Mouse (Mus musculus) thymus, postnatal 0 days (tissue): Measurements from ENCODE around the gene Tsc22d1. TPM values are rescaled to one million over a fixed set of nuclear protein-coding genes. Genes with fewer than 3 reads are reported as not detected.

Source experiments
- DNase-seq: peaks from one replicate; pipeline ENCODE4 v3.0.0-alpha.2; 2015; ENCODE audit warnings: low spot score
- polyA plus RNA-seq: library from polyadenylated mRNA; unstranded; fragments of >200 nt; fragmentation: Nextera tagmentation; extraction: Ambion mirVana; gene quantifications from 2 replicates; pipeline ENCODE4 v1.2.1, GENCODE M21; 2015

Gene Tsc22d1
- polyA plus RNA-seq, 1 experiment from 2014 or later = 320 TPM

- DNase-seq = no peak
Observed at GRCm38 (mm10) chr14:76442160-76442559, 27.4 kb downstream of the Tsc22d1 start.

- no peak for DNase-seq
Observed at GRCm38 (mm10) chr14:76448987-76449386, 34.2 kb downstream of the Tsc22d1 start.

DNA sequence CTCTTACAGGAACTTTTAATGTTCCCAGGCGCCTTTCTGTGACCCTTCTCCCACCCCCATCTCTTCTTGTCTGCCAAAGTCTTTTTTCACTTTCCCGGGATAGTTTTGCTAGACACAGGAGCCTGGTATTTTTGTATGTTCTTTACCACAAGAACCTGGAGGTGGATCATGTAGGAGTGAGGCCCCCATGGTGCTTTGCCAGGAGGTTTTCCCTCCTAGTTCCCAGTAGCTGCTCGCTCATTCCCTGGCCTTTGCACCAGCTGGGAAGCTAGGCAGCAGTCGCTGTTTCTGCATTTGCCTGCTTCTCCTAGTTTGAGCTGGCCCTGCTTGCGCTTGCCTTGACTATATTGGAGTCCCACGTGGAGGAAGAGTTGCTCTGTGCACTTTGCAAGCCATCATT is 36.2 kb downstream of the Tsc22d1 start:
- no peak for DNase-seq

DNA sequence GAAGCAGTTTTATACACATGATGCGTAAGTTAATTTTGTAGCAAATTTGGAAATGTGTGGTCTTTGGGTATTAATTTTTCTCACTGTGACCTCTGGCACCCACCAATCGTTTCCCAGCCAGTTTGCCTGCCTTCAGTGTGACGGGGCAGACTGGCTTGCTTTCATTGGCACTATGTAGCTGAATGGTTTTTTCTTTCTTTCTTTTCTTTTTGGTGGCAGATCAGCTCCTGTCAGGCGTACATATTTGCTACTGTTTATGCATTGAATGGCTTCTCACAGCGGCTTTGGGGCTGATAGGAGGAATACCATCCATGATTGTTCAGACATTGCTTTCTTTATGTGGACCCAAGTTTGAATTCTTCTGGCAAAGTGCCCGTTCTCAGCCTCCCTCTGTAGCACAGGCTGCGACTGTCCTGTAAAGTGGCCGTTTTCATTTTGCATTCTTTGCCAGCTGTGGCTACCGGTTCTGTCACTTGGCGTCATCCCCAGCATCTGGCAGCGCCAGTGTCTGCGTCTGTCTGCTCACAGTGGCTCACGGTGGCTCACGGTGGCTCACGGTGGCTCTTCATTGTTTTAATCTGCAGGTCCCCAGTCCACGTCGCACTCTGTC is 38.1 kb downstream of the Tsc22d1 start:
- DNase-seq = no peak

DNA sequence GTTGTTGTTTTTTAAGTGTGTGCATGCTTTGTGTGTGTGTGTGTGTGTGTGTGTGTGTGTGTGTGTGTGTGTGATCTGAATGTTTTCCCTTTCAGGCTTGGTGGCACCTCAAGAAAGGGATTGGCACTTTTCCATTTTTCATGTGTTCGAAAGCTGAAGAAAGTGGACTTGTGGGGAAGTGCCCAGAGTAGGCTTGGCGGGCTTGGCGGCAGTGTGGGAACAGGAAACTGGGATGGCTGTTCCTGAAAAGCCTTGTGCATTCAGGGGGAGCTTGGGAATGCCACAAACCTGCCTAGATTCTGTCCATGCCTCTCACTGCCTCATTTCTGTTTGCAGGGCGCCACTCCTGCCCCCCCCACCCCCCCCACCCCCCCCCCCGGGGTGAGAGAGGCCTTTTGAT is 39.9 kb downstream of the Tsc22d1 start:
- no peak for DNase-seq

- DNase-seq = no peak
Observed at GRCm38 (mm10) chr14:76455159-76455558, 40.4 kb downstream of the Tsc22d1 start.

DNA sequence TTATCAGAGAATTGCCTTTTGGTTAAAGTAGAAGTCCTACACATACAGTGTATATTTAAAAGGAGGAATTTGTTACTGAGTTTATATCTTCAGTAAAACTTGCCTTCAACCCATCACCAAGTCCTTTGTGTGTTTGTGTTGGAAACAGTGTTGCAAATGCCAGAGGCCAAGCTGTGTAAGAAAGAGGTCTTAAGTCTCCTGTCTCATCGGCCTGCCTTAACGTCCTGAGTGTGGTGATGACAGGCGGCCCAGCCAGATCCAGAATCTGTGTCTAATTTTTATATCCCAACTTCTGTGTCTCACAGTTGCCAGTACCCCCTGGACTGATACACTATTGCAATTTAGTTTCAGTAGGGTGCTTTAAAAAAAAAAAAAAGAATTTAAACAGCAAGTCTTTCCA is 42.9 kb downstream of the Tsc22d1 start:
- no peak for DNase-seq

DNA sequence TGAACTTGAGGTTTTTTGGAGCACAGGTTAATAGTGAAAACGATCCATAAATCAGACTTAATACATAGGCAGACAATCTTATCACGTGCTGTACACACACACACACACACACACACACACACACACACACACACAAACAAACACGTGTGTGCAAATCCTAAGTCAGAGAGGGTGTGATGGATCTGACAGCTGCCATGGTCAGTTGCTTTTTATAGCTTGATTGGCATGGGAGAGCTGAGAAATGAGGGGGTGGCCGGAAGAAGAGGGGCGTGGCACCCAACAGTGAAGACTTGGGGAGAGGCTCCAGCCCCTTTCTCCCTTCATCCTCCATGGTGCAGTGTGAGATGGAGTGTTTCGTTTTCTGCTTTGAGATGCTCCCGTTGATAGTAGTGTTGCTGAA is 45.4 kb downstream of the Tsc22d1 start:
- DNase-seq = no peak

GRCm38 (mm10) chr14:76461182-76461775 is 46.5 kb downstream of the Tsc22d1 start:
- DNase-seq = no peak

- DNase-seq = no peak
Observed at GRCm38 (mm10) chr14:76463414-76464098, 48.8 kb downstream of the Tsc22d1 start.

- DNase-seq = no peak
Observed at GRCm38 (mm10) chr14:76464967-76465366, 50.2 kb downstream of the Tsc22d1 start.

DNA sequence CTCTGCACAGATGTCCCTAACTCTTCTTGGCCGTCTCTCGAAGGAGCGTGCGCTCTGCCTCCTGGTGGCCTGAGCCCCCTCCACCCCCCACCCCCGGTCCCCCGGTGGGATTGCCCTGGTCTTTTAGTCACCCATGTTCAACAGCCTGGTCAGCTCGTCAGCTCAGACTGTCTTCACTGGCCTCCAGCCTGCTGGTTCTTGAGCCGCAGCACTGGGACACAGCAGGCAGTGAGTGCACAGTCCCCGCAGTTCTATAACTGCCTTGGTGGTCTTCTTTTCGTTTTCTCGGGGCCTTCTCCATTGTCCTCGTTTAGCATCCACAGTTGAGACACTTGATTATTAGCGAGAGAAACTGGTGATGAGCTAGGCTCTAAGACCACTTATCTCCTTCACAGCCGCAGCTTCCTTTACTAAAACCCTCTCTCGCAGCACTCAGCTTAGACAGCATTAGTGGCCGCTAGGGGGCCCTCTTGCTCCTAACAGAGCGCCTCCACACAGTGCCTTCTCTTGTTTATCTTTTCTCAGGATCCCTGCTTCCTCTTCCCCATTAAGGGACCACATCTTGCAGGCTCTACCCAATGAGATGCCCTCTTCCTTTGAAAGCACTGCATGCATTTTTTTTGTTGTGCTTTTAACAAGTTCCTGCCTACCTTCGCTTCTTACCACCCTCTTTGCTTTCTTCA is 52.0 kb downstream of the Tsc22d1 start:
- peak; percentile 81 for DNase-seq

- no peak for DNase-seq
Observed at GRCm38 (mm10) chr14:76467932-76468331, 53.2 kb downstream of the Tsc22d1 start.

DNA sequence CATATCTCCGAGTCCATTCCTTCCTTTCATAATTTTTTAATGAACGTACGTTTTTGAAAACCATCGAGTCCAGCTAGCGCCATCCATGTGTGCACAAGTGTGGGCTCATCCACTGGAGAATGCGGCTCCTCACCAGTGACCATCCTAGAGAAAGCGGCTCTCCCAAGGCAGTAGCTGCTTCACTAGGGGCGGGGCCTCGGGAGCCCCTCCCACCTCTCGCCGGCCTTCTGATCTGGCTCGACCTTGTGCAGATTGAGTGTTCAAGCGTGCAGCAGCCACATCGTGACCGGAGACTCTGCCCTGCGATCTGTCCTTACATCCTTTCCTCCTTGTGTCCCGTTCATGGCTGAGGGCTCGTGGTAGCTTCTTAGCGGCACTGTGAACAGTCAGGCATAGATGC is 56.5 kb downstream of the Tsc22d1 start:
- no peak for DNase-seq

- no peak for DNase-seq
Observed at GRCm38 (mm10) chr14:76472487-76472886, 57.7 kb downstream of the Tsc22d1 start.

- DNase-seq = peak; percentile 70
Observed at GRCm38 (mm10) chr14:76473404-76473803, 58.6 kb downstream of the Tsc22d1 start.

DNA sequence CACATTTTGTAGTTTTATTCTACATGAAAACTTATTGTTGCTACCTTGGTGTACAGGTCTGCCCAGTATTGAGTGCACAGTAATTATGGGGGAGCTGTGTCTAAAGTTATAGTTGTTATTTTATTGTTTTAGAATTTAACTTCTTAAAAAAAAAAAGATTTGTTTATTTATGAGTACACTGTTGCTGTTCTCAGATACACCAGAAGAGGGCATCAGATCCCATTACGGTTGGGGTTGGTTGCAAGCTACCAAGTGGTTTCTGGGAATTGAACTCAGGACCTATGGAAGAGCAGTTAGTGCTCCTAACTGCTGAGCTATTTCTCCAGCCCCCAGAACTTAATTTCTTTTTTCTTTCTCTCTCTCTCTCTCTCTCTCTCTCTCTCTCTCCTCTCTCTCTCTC is 59.4 kb downstream of the Tsc22d1 start:
- DNase-seq = peak; percentile 38

- DNase-seq = no peak
Observed at GRCm38 (mm10) chr14:76476770-76477169, 62.0 kb downstream of the Tsc22d1 start.

DNA sequence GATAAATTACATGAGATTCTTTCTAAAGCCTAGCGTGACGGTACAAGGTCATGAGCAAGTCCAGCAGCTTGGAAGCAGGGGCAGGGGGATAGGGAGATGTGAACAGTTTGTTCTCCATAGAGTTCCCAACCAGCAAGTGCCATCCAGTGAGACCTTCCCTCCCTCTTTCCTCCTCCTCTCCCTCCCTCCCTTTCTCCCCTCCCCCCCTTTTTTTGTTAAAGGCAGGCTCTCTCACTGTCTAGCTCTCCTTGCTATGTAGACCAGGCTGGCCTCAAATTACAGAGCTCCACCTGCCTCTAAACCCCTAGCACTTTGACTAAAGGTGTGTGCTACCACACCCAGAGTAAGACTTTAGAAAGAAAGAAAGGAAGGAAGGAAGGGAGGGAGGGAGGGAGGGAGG is 63.3 kb downstream of the Tsc22d1 start:
- no peak for DNase-seq

DNA sequence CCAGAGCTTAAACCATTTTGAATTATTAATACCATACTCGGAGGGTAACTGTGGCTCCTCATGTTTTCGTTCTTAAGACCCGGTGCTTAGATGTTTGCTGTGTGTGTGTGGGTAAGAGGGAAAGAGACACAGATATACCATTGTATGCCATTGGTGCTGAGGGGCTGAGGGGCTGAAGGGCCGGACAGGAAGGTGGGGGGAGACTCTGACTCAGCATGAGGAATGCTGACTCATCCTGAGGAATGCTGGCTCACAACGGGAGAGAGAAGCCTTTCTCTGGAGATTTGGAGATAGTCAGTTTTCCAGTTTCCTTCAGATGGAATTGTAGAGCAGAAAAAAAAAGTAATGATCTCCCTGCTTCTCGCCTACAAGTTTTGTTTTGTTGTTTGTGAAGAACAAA is 63.9 kb downstream of the Tsc22d1 start:
- no peak for DNase-seq

- DNase-seq = peak; percentile 56
Observed at GRCm38 (mm10) chr14:76479867-76480266, 65.1 kb downstream of the Tsc22d1 start.

GRCm38 (mm10) chr14:76480507-76480906 is 65.7 kb downstream of the Tsc22d1 start:
- DNase-seq = no peak
